Mouse (Mus musculus): Measurements from ENCODE around the gene Bmper.

Bmper gene

DNA sequence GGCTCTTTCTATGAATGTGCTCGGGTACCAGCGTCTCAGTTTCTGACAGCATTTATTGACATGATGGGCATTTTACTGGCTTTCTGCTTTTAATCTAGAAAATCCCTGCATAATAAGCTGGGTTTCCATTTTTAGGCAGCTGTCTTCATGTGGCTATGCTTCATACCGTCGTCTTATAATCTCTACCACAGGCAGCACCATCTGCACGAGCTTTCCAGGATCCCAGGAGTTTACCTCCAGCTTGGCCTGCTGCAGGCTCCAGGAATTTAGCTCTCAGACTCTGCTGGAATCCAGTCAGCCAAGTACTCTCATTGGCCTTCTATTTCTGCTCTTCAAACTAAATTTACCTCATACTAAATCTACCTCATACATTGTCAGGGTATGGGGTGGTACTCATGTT, 219.3 kb downstream of the Bmper start:
- no peak for DNase-seq

- no peak for DNase-seq
Observed at GRCm38 (mm10) chr9:23444975-23445374, 222.1 kb downstream of the Bmper start.

- no peak for DNase-seq
Observed at GRCm38 (mm10) chr9:23447271-23447961, 224.5 kb downstream of the Bmper start.

DNA sequence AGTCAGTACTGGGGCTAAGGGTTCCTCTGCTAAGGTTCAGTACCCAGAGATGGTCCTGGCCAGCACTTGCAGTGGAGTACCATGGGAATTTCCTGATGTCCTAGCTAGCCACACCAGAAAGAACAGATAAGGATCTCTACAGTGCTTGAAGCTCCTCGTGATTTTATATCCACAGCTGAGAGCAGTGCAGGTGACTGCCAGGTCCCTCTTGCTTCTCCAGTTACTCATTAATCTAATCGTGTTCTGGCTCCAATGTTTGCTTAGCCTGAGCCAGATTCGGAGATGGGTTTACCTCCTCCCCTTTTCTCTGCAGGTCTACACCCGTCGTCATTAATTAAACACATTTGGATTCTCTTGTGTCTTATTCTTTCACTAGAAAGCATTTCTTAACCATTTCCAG, 230.4 kb downstream of the Bmper start:
- DNase-seq = peak in 1 of 2 experiments; percentile 10

GRCm38 (mm10) chr9:23457186-23457585, 234.3 kb downstream of the Bmper start:
- DNase-seq = no peak

DNA sequence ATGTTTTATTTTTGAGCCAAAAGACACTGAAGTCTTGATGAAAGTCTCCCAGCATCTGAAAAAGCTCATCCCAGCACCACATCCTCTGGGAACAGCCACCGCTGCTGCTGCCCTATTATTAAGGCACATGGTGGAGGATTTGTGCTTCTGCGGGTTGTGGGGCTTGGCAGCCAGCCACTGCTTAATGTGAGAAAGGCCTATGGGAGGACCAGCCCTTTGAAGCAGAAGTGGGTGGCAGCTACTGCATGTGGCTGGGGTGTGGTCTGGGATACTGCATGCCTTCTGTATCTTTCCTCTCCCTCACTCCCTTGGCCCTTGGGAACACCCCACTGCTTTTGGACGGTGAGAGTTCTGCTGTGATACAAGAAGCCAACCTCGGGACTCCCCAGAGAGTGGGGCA, 237.8 kb downstream of the Bmper start:
- DNase-seq = no peak

GRCm38 (mm10) chr9:23462949-23463608, 240.2 kb downstream of the Bmper start:
- peak in 1 of 2 experiments; percentile 9 for DNase-seq

DNA sequence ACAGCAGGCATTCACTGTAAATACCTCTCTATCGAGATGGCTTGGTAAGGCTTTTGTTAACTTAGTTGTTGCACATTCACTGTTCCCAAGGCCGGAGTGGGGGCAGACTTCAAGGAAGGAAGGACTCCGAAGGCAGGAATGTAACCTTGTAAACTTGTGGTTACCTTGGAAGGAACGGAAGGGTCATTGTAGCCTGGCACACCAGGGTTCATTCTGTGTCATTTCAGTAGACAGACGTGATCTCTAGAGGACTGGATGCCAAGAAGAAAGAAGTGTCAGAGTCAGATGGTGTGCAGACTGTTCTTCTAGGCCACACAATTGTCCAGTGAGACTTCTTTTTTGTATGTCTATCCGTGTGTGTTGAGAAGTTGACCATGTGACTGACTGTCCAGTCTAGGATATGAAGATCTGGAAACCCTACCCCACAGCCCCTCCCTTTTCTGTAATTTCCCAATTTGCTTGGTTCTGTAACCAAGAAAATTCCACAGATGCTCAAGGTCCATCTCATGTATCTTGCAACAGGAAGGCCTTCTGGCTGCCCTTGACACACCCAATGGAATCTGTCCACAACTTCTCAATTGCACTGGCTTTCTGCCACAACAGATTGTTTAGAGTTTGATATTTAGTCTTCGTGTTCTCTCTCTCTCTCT, 242.2 kb downstream of the Bmper start:
- no peak for DNase-seq

- DNase-seq = peak; percentile 34 to 67
Observed at GRCm38 (mm10) chr9:23469886-23470285, 247.0 kb downstream of the Bmper start.

DNA sequence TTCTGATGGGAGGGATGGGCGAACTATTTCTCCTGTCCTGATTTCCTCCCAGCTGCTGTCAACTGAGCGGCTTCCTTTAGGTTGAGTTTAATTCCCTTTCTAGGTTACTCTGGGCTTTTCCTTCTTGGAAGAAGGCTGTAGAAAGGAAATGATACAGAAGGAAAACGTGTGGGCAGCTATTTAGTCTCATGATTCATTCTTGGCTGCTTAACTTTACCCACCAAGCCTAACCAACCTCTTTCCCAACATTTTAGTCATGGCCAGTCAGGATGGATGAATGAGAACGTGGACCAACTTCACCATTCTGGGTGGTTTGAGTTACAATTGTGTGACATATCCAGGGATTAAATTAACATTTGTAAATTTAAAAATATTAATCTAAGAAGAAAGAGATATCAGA, 263.0 kb downstream of the Bmper start:
- DNase-seq = no peak

- DNase-seq = no peak
Observed at GRCm38 (mm10) chr9:23486725-23487378, 264.0 kb downstream of the Bmper start.

DNA sequence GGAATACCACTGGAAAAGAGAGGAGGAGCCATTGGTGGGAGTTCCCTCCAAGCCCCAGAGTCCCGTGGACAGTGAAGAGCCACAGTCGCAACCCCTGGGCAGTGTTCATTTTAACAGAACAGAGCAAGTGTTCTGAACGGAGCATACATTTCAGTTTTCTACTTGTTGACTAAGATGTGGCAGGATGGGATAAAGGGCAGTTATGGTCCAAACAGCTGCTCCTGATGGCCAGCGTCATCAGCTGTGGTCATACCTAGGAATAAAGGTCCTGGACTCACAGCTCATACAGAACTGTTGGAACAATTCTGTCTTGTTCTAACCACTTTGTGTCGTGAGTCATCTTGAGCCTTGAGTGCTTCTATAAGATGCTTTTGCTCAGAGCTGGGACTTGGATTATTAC, 265.4 kb downstream of the Bmper start:
- DNase-seq = no peak

- no peak for DNase-seq
Observed at GRCm38 (mm10) chr9:23495400-23495799, 272.5 kb downstream of the Bmper start.

- no peak for DNase-seq
Observed at GRCm38 (mm10) chr9:23497626-23498025, 274.8 kb downstream of the Bmper start.

DNA sequence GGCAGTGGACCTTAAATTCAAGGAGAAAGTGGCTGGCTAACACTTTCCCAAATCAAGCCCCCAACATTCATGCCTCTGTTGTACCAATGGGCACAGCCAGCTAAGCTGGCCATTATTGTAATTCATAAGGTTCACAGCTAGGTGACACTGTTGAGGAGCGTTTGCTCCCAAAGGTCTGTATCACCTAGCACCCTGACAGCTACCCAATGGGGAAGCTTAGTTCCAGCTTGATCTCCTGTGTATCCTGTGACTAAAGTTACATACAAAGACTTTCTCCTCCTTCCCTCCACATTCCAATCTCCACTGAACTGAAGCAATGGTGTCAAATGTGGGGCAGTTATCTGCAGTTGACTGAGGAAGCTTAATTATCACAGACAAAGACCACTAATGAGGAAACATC, 311.0 kb downstream of the Bmper start:
- DNase-seq = no peak
